Mouse (Mus musculus) stomach, embryonic 14.5 days (tissue): ENCODE data around the gene Slc13a2. TPM values are rescaled to one million over a fixed set of nuclear protein-coding genes. Genes with fewer than 3 reads are reported as not detected.

Experiments used
- ATAC-seq: fragments of 200-750 bp; cut with Nextera tagmentation; 2 replicates; pipeline ENCODE4 v1.8.0; 2017; ENCODE audit warnings: low read depth, moderate TSS enrichment; ENCODE audit not compliant: insufficient number of reproducible peaks, insufficient read depth, low FRiP score
- H3K27ac ChIP-seq: fragments of 300-500 bp; sonication (generic); 2 replicates; pipeline ENCODE4 v1.5.1; 2014; ENCODE audit warnings: mild to moderate bottlenecking, low read length, moderate library complexity, mixed read lengths
- H3K27me3 ChIP-seq: fragments of 300-500 bp; sonication (generic); 2 replicates; pipeline ENCODE4 v1.6.1; 2014; ENCODE audit warnings: low read length, control low read depth, mixed read lengths; ENCODE audit not compliant: control insufficient read depth, insufficient read depth
- H3K36me3 ChIP-seq: fragments of 300-500 bp; sonication (generic); 2 replicates; pipeline ENCODE4 v1.6.1; 2014; ENCODE audit warnings: mild to moderate bottlenecking, control low read depth, low read length, moderate library complexity, mixed read lengths; ENCODE audit not compliant: control insufficient read depth, insufficient read depth
- H3K4me1 ChIP-seq: fragments of 300-500 bp; sonication (generic); 2 replicates; pipeline ENCODE4 v1.6.1; 2014; ENCODE audit warnings: low read length, control low read depth, mixed read lengths; ENCODE audit not compliant: control insufficient read depth, insufficient read depth
- H3K4me2 ChIP-seq: fragments of 300-500 bp; sonication (generic); replicated peaks from 2 replicates; pipeline ENCODE4 v1.6.1; 2014; ENCODE audit warnings: low read depth, low read length, control low read depth
- H3K4me3 ChIP-seq: fragments of 300-500 bp; sonication (generic); 2 replicates; pipeline ENCODE4 v1.5.1; 2014; ENCODE audit warnings: low read depth, low read length, control low read depth
- H3K9ac ChIP-seq: fragments of 300-500 bp; sonication (generic); replicated peaks from 2 replicates; pipeline ENCODE4 v1.6.1; 2014; ENCODE audit warnings: low read depth, mild to moderate bottlenecking, control low read depth, low read length, moderate library complexity, mixed read lengths
- H3K9me3 ChIP-seq: fragments of 300-500 bp; sonication (generic); 2 replicates; pipeline ENCODE4 v1.6.1; 2016; ENCODE audit warnings: low read depth, low read length, control low read depth; ENCODE audit not compliant: control insufficient read depth
- WGBS: fragments of 180-500 bp; shearing (Covaris S2); extraction: QIAGEN DNeasy Blood & Tissue Kit; methylation state at CpG from one replicate; pipeline ENCODE4 v1.1.7; 2014; 5-methylcytosine and 5-hydroxymethylcytosine counted together
- polyA plus RNA-seq: library from polyadenylated mRNA; unstranded; fragments of >200 nt; fragmentation: Nextera tagmentation; extraction: Ambion mirVana; gene quantifications from 2 replicates; pipeline ENCODE4 v1.2.1, GENCODE M21; 2014

Gene Slc13a2
- polyA plus RNA-seq, 1 experiment from 2014 or later: 0.10 TPM

- H3K27ac ChIP-seq: peak overlapping the region; percentile 27; the same call in 1 of the 2 replicates
- H3K27me3 ChIP-seq: no peaks in the 10 kb centered on the region
- no peaks in the 10 kb centered on the region for H3K4me1 ChIP-seq
- H3K36me3 ChIP-seq: no peaks in the 10 kb centered on the region
- no peak for ATAC-seq
- H3K9ac ChIP-seq: no peak overlapping the region
- peak overlapping the region; percentile 35 for H3K4me2 ChIP-seq
- H3K9me3 ChIP-seq: no peaks in the 10 kb centered on the region
- WGBS: 10% methylated on average over 18 of the region's 18 CpGs
- no peak overlapping the region for H3K4me3 ChIP-seq
These were observed 24.6 kb downstream of the Slc13a2 start for GRCm38 (mm10) chr11:78397397-78397796.

- WGBS: 38% methylated on average over 11 of the region's 11 CpGs
- ATAC-seq: no peak
- H3K4me3 ChIP-seq: no peak overlapping the region
- no peaks in the 10 kb centered on the region for H3K4me1 ChIP-seq
- H3K9ac ChIP-seq: no peak overlapping the region
- H3K27ac ChIP-seq: peak overlapping the region; percentile 27; the same call in 1 of the 2 replicates
- H3K9me3 ChIP-seq: no peaks in the 10 kb centered on the region
- peak overlapping the region; percentile 35 for H3K4me2 ChIP-seq
- H3K27me3 ChIP-seq: no peaks in the 10 kb centered on the region
- H3K36me3 ChIP-seq: no peaks in the 10 kb centered on the region
These were observed 25.1 kb downstream of the Slc13a2 start for GRCm38 (mm10) chr11:78396950-78397349.

- Histone ChIP-seq H3K9ac (no peak overlapping the region), H3K4me1 (no peaks in the 10 kb centered on the region), H3K4me2 (no peak overlapping the region), H3K9me3 (no peaks in the 10 kb centered on the region), H3K36me3 (no peaks in the 10 kb centered on the region), H3K27me3 (no peaks in the 10 kb centered on the region), H3K27ac (no peak overlapping the region), H3K4me3 (no peak overlapping the region)
- ATAC-seq: no peak
- 54% methylated on average over 3 of the region's 3 CpGs for WGBS
These were observed 29.3 kb downstream of the Slc13a2 start for GRCm38 (mm10) chr11:78392728-78393127.

- no peaks in the 10 kb centered on the region for H3K36me3 ChIP-seq
- no peaks in the 10 kb centered on the region for H3K4me1 ChIP-seq
- no peak for ATAC-seq
- H3K4me3 ChIP-seq: no peak within 1 kb of the TSS
- no peak within 1 kb of the TSS for H3K9ac ChIP-seq
- 68% methylated on average over 14 of the region's 14 CpGs for whole genome bisulfite sequencing
- no peak within 1 kb of the TSS for H3K4me2 ChIP-seq
- no peaks in the 10 kb centered on the region for H3K27me3 ChIP-seq
- H3K9me3 ChIP-seq: no peaks in the 10 kb centered on the region
- H3K27ac ChIP-seq: no peak within 1 kb of the TSS
These were observed 35.4 kb downstream of the Slc13a2 start, which contains the start of gene Foxn1 for GRCm38 (mm10) chr11:78386508-78387043. TSS of gene Foxn1 (minus strand) at chr11:78386558.

GRCm38 (mm10) chr11:78385776-78386175 lies 36.2 kb downstream of the Slc13a2 start:
- no peak overlapping the region for H3K27ac ChIP-seq
- no peaks in the 10 kb centered on the region for H3K27me3 ChIP-seq
- no peak overlapping the region for H3K4me3 ChIP-seq
- WGBS: 79% methylated on average over 10 of the region's 10 CpGs
- H3K36me3 ChIP-seq: no peaks in the 10 kb centered on the region
- no peak overlapping the region for H3K4me2 ChIP-seq
- no peaks in the 10 kb centered on the region for H3K4me1 ChIP-seq
- ATAC-seq: no peak
- H3K9me3 ChIP-seq: no peaks in the 10 kb centered on the region
- no peak overlapping the region for H3K9ac ChIP-seq

- Histone ChIP-seq H3K4me1 (no peaks in the 10 kb centered on the region), H3K27me3 (no peaks in the 10 kb centered on the region), H3K4me3 (no peak overlapping the region), H3K36me3 (no peaks in the 10 kb centered on the region), H3K4me2 (no peak overlapping the region), H3K9ac (no peak overlapping the region), H3K27ac (no peak overlapping the region), H3K9me3 (no peaks in the 10 kb centered on the region)
- 24% methylated on average over 5 of the region's 5 CpGs for WGBS
- no peak for ATAC-seq
These were observed 39.3 kb downstream of the Slc13a2 start for GRCm38 (mm10) chr11:78382701-78383100.

- H3K4me3 ChIP-seq: no peak overlapping the region
These were observed 39.7 kb downstream of the Slc13a2 start for GRCm38 (mm10) chr11:78382286-78382685.

GRCm38 (mm10) chr11:78380996-78381395 lies 41.0 kb downstream of the Slc13a2 start:
- H3K4me3 ChIP-seq: no peak overlapping the region
- no peaks in the 10 kb centered on the region for H3K27me3 ChIP-seq
- H3K27ac ChIP-seq: no peak overlapping the region
- H3K9ac ChIP-seq: no peak overlapping the region
- no peaks in the 10 kb centered on the region for H3K9me3 ChIP-seq
- H3K4me2 ChIP-seq: no peak overlapping the region
- H3K36me3 ChIP-seq: no peaks in the 10 kb centered on the region
- H3K4me1 ChIP-seq: no peaks in the 10 kb centered on the region
- no peak for ATAC-seq
- WGBS: 60% methylated on average over 3 of the region's 3 CpGs

More at GRCm38 (mm10) chr11:78382286-78382685, 39.7 kb downstream of the Slc13a2 start:
- H3K9me3 ChIP-seq: no peaks in the 10 kb centered on the region
- H3K27me3 ChIP-seq: no peaks in the 10 kb centered on the region
- no peaks in the 10 kb centered on the region for H3K4me1 ChIP-seq
- H3K4me2 ChIP-seq: no peak overlapping the region
- no peak overlapping the region for H3K27ac ChIP-seq
- H3K36me3 ChIP-seq: no peaks in the 10 kb centered on the region
- 74% methylated on average over 7 of the region's 7 CpGs for WGBS
- ATAC-seq: no peak
- no peak overlapping the region for H3K9ac ChIP-seq

- H3K4me1 ChIP-seq: no peaks in the 10 kb centered on the region
- no peak overlapping the region for H3K4me2 ChIP-seq
- H3K27me3 ChIP-seq: no peaks in the 10 kb centered on the region
- ATAC-seq: no peak
- WGBS: 65% methylated on average over 4 of the region's 4 CpGs
- no peaks in the 10 kb centered on the region for H3K36me3 ChIP-seq
- no peak overlapping the region for H3K4me3 ChIP-seq
- no peak overlapping the region for H3K27ac ChIP-seq
- no peak overlapping the region for H3K9ac ChIP-seq
- no peaks in the 10 kb centered on the region for H3K9me3 ChIP-seq
These were observed 41.7 kb downstream of the Slc13a2 start for GRCm38 (mm10) chr11:78380351-78380750.
